Mouse (Mus musculus) limb, embryonic 11.5 days (tissue): ENCODE measurements around the gene Ghsr. TPM values are rescaled to one million over a fixed set of nuclear protein-coding genes. Genes with fewer than 3 reads are reported as not detected.
"Not testable (repeated sequence)": the region's sequence is repeated elsewhere in the genome, so short reads cannot be mapped to it uniquely, and the experiment has no call there.

Source experiments
- ATAC-seq: fragments of 200-750 bp; cut with Nextera tagmentation; 2 replicates; pipeline ENCODE4 v1.8.0; 2017; ENCODE audit warnings: low read depth; ENCODE audit not compliant: insufficient number of reproducible peaks, low FRiP score, low TSS enrichment
- DNase-seq: peaks from one replicate; pipeline ENCODE4 v3.0.0-alpha.2; 2015; ENCODE audit warnings: low spot score
- H3K27ac ChIP-seq: fragments of 300-500 bp; sonication (generic); replicated peaks from 2 replicates; pipeline ENCODE4 v1.5.1; 2014; ENCODE audit warnings: low read depth, mild to moderate bottlenecking, low read length
- H3K27me3 ChIP-seq: fragments of 300-500 bp; sonication (generic); 2 replicates; pipeline ENCODE4 v1.6.1; 2014; ENCODE audit warnings: mild to moderate bottlenecking, low read length, mixed read lengths; ENCODE audit not compliant: control insufficient read depth, insufficient read depth
- H3K36me3 ChIP-seq: fragments of 300-500 bp; sonication (generic); 2 replicates; pipeline ENCODE4 v1.6.1; 2014; ENCODE audit warnings: mild to moderate bottlenecking, low read length, moderate library complexity, mixed read lengths; ENCODE audit not compliant: control insufficient read depth, insufficient read depth
- H3K4me1 ChIP-seq: fragments of 300-500 bp; sonication (generic); 2 replicates; pipeline ENCODE4 v1.6.1; 2014; ENCODE audit warnings: low read length, mixed read lengths; ENCODE audit not compliant: control insufficient read depth, insufficient read depth
- H3K4me2 ChIP-seq: fragments of 300-500 bp; sonication (generic); 2 replicates; pipeline ENCODE4 v1.6.1; 2014; ENCODE audit warnings: low read depth, mild to moderate bottlenecking, moderate library complexity; ENCODE audit not compliant: severe bottlenecking
- H3K4me3 ChIP-seq: fragments of 300-500 bp; sonication (generic); 2 replicates; pipeline ENCODE4 v1.5.1; 2014; ENCODE audit warnings: low read depth, low read length
- H3K9ac ChIP-seq: fragments of 300-500 bp; sonication (generic); 2 replicates; pipeline ENCODE4 v1.6.1; 2014; ENCODE audit warnings: mild to moderate bottlenecking, low read length
- H3K9me3 ChIP-seq: fragments of 300-500 bp; sonication (generic); 2 replicates; pipeline ENCODE4 v1.6.1; 2016; ENCODE audit warnings: low read length; ENCODE audit not compliant: control insufficient read depth
- WGBS: fragments of 180-500 bp; shearing (Covaris S2); extraction: QIAGEN DNeasy Blood & Tissue Kit; methylation state at CpG from one replicate; pipeline ENCODE4 v1.1.7; 2014; 5-methylcytosine and 5-hydroxymethylcytosine counted together
- polyA plus RNA-seq: library from polyadenylated mRNA; unstranded; fragments of >200 nt; fragmentation: Nextera tagmentation; extraction: Ambion mirVana; gene quantifications from 2 replicates; pipeline ENCODE4 v1.2.1, GENCODE M21; 2014

Ghsr gene
- polyA plus RNA-seq, 1 experiment from 2014 or later: not detected

GRCm38 (mm10) chr3:27377935-27378334, 6.8 kb downstream of the Ghsr start:
- ATAC-seq: no peak
- 80% methylated on average over 4 of the region's 4 CpGs for WGBS

GRCm38 (mm10) chr3:27384836-27385235, 13.7 kb downstream of the Ghsr start:
- H3K27me3 ChIP-seq: no peaks in the 10 kb centered on the region
- no peaks in the 10 kb centered on the region for H3K9me3 ChIP-seq
- H3K9ac ChIP-seq: no peak overlapping the region
- 73% methylated on average over 3 of the region's 3 CpGs for WGBS
- H3K4me1 ChIP-seq: no peaks in the 10 kb centered on the region
- H3K36me3 ChIP-seq: no peaks in the 10 kb centered on the region
- no peak overlapping the region for H3K4me2 ChIP-seq
- no peak overlapping the region for H3K4me3 ChIP-seq
- DNase-seq: no peak
- no peak for ATAC-seq
- no peak overlapping the region for H3K27ac ChIP-seq

More at GRCm38 (mm10) chr3:27377935-27378334, 6.8 kb downstream of the Ghsr start:
- DNase-seq: no peak
- Histone ChIP-seq H3K36me3 (no peaks in the 10 kb centered on the region), H3K27ac (no peak overlapping the region), H3K4me2 (no peak overlapping the region), H3K9ac (no peak overlapping the region), H3K4me3 (no peak overlapping the region), H3K27me3 (peaks cover 12% of the 10 kb centered on the region), H3K9me3 (no peaks in the 10 kb centered on the region), H3K4me1 (no peaks in the 10 kb centered on the region)

GRCm38 (mm10) chr3:27389923-27390322, 18.8 kb downstream of the Ghsr start:
- Histone ChIP-seq H3K36me3 (no peaks in the 10 kb centered on the region), H3K9ac (no peak overlapping the region), H3K9me3 (no peaks in the 10 kb centered on the region), H3K4me3 (no peak overlapping the region), H3K4me2 (no peak overlapping the region), H3K27me3 (no peaks in the 10 kb centered on the region), H3K4me1 (no peaks in the 10 kb centered on the region), H3K27ac (no peak overlapping the region)
- WGBS: 95% methylated on average over 1 of the region's 1 CpGs
- no peak for DNase-seq
- ATAC-seq: no peak

GRCm38 (mm10) chr3:27400996-27401395, 29.8 kb downstream of the Ghsr start:
- H3K27ac ChIP-seq, H3K4me2 ChIP-seq, H3K27me3 ChIP-seq, H3K9me3 ChIP-seq, ATAC-seq, H3K4me3 ChIP-seq, DNase-seq, H3K36me3 ChIP-seq, H3K4me1 ChIP-seq, H3K9ac ChIP-seq: not testable (repeated sequence)
- 89% methylated on average over 3 of the region's 3 CpGs for WGBS

GRCm38 (mm10) chr3:27406440-27406839, 35.3 kb downstream of the Ghsr start:
- no peaks in the 10 kb centered on the region for H3K27me3 ChIP-seq
- no peak overlapping the region for H3K27ac ChIP-seq
- no peaks in the 10 kb centered on the region for H3K36me3 ChIP-seq
- no peaks in the 10 kb centered on the region for H3K4me1 ChIP-seq
- H3K4me2 ChIP-seq: no peak overlapping the region
- no peak overlapping the region for H3K4me3 ChIP-seq
- no peak overlapping the region for H3K9ac ChIP-seq
- ATAC-seq (no peak), DNase-seq (no peak)
- no peaks in the 10 kb centered on the region for H3K9me3 ChIP-seq
- WGBS: 83% methylated on average over 3 of the region's 3 CpGs

GRCm38 (mm10) chr3:27408564-27408963, 37.4 kb downstream of the Ghsr start:
- Histone ChIP-seq H3K27ac (no peak overlapping the region), H3K4me1 (no peaks in the 10 kb centered on the region), H3K4me2 (no peak overlapping the region), H3K9me3 (no peaks in the 10 kb centered on the region), H3K27me3 (no peaks in the 10 kb centered on the region), H3K36me3 (no peaks in the 10 kb centered on the region), H3K9ac (no peak overlapping the region), H3K4me3 (no peak overlapping the region)
- no peak for ATAC-seq
- DNase-seq: no peak
- 91% methylated on average over 2 of the region's 2 CpGs for WGBS

- no peak for ATAC-seq
- 95% methylated on average over 2 of the region's 2 CpGs for WGBS
Measured at GRCm38 (mm10) chr3:27411286-27411685, 40.1 kb downstream of the Ghsr start.

GRCm38 (mm10) chr3:27413566-27413965, 42.4 kb downstream of the Ghsr start:
- H3K36me3 ChIP-seq: no peaks in the 10 kb centered on the region
- WGBS: 79% methylated on average over 3 of the region's 3 CpGs
- no peak for ATAC-seq
- no peak overlapping the region for H3K4me3 ChIP-seq
- no peaks in the 10 kb centered on the region for H3K4me1 ChIP-seq
- no peak overlapping the region for H3K27ac ChIP-seq
- H3K4me2 ChIP-seq: no peak overlapping the region
- no peaks in the 10 kb centered on the region for H3K9me3 ChIP-seq
- H3K9ac ChIP-seq: no peak overlapping the region
- no peak for DNase-seq
- H3K27me3 ChIP-seq: no peaks in the 10 kb centered on the region

More at GRCm38 (mm10) chr3:27411286-27411685, 40.1 kb downstream of the Ghsr start:
- Histone ChIP-seq H3K4me1 (no peaks in the 10 kb centered on the region), H3K27ac (no peak overlapping the region), H3K4me2 (no peak overlapping the region), H3K9ac (no peak overlapping the region), H3K36me3 (no peaks in the 10 kb centered on the region), H3K4me3 (no peak overlapping the region), H3K27me3 (no peaks in the 10 kb centered on the region), H3K9me3 (no peaks in the 10 kb centered on the region)
- no peak for DNase-seq

- Histone ChIP-seq H3K9ac (no peak overlapping the region), H3K4me2 (no peak overlapping the region), H3K36me3 (no peaks in the 10 kb centered on the region), H3K27me3 (no peaks in the 10 kb centered on the region), H3K4me3 (no peak overlapping the region), H3K9me3 (no peaks in the 10 kb centered on the region), H3K4me1 (no peaks in the 10 kb centered on the region), H3K27ac (no peak overlapping the region)
- 91% methylated on average over 10 of the region's 10 CpGs for WGBS
- ATAC-seq: no peak
- DNase-seq: no peak
Measured at GRCm38 (mm10) chr3:27416786-27417185, 45.6 kb downstream of the Ghsr start.
